Mouse (Mus musculus): ENCODE measurements around the gene Eps8. TPM values are rescaled to one million over a fixed set of nuclear protein-coding genes. Genes with fewer than 3 reads are reported as not detected.

Eps8 gene
- total and polyA plus RNA-seq, 3 experiments, result 0.08 to 0.15 TPM; not detected in 1

DNA sequence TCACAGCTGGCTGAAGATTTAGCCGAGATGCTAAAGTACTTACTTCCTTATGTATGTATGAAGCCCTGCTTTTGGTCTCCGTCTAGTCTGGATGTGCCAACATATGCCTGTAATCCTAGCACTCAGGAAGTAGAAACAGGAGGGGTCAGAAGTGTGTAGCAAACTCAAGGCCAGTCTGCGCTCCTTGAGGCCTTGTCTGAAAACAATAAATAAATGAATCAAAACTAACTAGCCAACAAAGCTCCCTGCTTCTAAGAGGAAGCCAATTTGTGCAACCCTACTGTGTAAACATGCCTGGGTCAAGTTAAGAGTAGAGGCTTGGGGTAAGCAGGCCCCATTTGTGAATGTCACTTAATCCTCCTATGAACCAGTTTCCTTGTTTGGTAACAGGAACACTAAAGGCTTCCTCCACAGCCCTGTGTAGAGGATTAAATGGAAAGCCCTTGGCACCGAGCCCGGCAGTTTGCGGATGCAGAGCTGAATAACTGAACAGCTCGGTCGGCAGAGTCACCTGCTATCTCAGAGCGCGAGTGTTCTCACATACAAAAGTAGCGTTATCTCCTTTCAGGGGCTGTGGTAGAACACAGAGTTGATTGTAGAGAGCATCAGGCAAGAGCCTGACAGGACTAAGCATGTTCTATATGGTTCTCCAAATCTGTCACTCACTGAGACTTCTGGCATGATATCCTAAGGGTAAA is 183.6 kb downstream of the Eps8 start:
- Histone ChIP-seq H3K4me1 (ENCODE audit: control insufficient read depth in 1 of 2, insufficient read depth in 2 of 2, low read length in 2 of 2) (no peaks in the 10 kb centered on the region), H3K9ac (ENCODE audit: control insufficient read depth, low read depth, low read length, poor library complexity, severe bottlenecking) (no peak overlapping the region), H3K9me3 (replicated peaks; ENCODE audit: insufficient read depth, low read length) (no peaks in the 10 kb centered on the region), H3K27me3 (ENCODE audit: control insufficient read depth in 1 of 2, insufficient read depth in 2 of 2, low read length in 2 of 2) (no peaks in the 10 kb centered on the region), H3K4me3 (ENCODE audit: control insufficient read depth in 1 of 2, insufficient read depth in 1 of 2, low read depth in 2 of 2, low read length in 2 of 2) (no peak overlapping the region), H3K79me2 (ENCODE audit: control insufficient read depth, insufficient read depth, low read length, poor library complexity) (no peaks in the 10 kb centered on the region), H3K27ac (ENCODE audit: control insufficient read depth, low read depth, low read length) (no peak overlapping the region), H3K36me3 (ENCODE audit: control insufficient read depth in 1 of 2, insufficient read depth in 2 of 2, low read length in 2 of 2) (no peaks in the 10 kb centered on the region)
- TF ChIP-seq POLR2A (IDR thresholded peaks at IDR 0.05; ENCODE audit: control insufficient read depth in 1 of 2, insufficient read depth in 1 of 2, low read depth in 1 of 2, low read length in 2 of 2, poor library complexity in 1 of 2) (no peak), MYC (IDR thresholded peaks at IDR 0.05; ENCODE audit: low read depth, low read length) (no peak), ZMIZ1 (IDR thresholded peaks at IDR 0.05; ENCODE audit: low read depth, low read length) (no peak), NRF1 (IDR thresholded peaks at IDR 0.05; ENCODE audit: insufficient read depth, low read depth, low read length, poor library complexity, severe bottlenecking) (no peak), GATA1 (IDR thresholded peaks at IDR 0.05; ENCODE audit: low read depth, low read length) (no peak), MAX (IDR thresholded peaks at IDR 0.05; ENCODE audit: low read length) (no peak)
- DNase-seq (ENCODE audit: low read depth, low spot score), result no peak

DNA sequence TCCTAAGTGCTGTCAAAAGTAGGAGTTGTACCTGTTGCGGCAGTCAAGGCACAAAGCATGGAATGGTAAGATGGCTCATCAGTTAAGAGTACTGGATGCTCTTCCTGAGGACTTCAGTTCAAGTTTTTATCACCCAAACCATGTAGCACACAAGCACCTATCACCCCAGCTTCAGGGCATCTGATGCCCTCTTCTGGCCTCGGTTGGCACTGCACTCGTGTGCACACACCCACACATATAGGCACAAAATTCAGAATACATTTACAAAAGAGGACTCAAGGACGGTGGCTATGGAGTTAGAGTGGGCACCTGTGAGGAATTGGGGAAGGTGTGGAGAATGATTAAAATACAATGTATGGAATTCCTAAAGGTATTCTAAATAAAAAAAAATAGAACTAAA is 185.1 kb downstream of the Eps8 start:
- no peak for DNase-seq (ENCODE audit: low read depth, low spot score)
- Histone ChIP-seq H3K4me1 (ENCODE audit: control insufficient read depth in 1 of 2, insufficient read depth in 2 of 2, low read length in 2 of 2) (no peaks in the 10 kb centered on the region), H3K36me3 (ENCODE audit: control insufficient read depth in 1 of 2, insufficient read depth in 2 of 2, low read length in 2 of 2) (no peaks in the 10 kb centered on the region), H3K9me3 (replicated peaks; ENCODE audit: insufficient read depth, low read length) (no peaks in the 10 kb centered on the region), H3K27ac (ENCODE audit: control insufficient read depth, low read depth, low read length) (no peak overlapping the region), H3K9ac (ENCODE audit: control insufficient read depth, low read depth, low read length, poor library complexity, severe bottlenecking) (no peak overlapping the region), H3K27me3 (ENCODE audit: control insufficient read depth in 1 of 2, insufficient read depth in 2 of 2, low read length in 2 of 2) (no peaks in the 10 kb centered on the region), H3K4me3 (ENCODE audit: control insufficient read depth in 1 of 2, insufficient read depth in 1 of 2, low read depth in 2 of 2, low read length in 2 of 2) (no peak overlapping the region), H3K79me2 (ENCODE audit: control insufficient read depth, insufficient read depth, low read length, poor library complexity) (no peaks in the 10 kb centered on the region)
- TF ChIP-seq CTCF (IDR thresholded peaks at IDR 0.05 in 2 of 3, conservative IDR thresholded peaks at IDR 0.05 in 1 of 3; ENCODE audit: control insufficient read depth in 1 of 3, insufficient read depth in 1 of 3, low read depth in 2 of 3, low read length in 3 of 3, poor library complexity in 1 of 3, severe bottlenecking in 1 of 3) (0 out of 6 replicates have a peak, but pooled peaks of 1 of the 3 experiments have one; percentile 18), SIN3A (IDR thresholded peaks at IDR 0.05; ENCODE audit: low read length) (no peak)

DNA sequence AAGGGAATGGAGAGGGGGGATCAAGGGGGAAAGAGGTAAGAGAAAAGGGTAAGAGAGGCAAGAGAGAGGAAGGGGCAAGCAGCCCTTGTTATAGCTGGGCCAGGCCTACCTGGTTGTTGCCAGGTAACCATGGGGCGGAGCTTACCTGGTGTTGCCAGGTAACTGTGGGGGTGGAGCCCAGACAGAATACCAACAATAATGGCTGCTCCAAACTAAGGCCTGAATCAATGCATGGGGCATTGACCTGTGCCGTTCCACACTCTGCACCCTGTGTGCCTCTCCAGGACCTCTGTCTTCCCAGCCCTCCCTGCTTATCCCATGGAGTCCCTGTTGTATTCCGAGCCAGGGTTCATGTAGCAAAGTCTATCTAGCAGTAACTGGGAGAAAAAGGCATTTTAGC is 187.0 kb downstream of the Eps8 start:
- no peaks in the 10 kb centered on the region for H3K27me3 ChIP-seq (ENCODE audit: control insufficient read depth in 1 of 2, insufficient read depth in 2 of 2, low read length in 2 of 2)
- TF ChIP-seq SIN3A (IDR thresholded peaks at IDR 0.05; ENCODE audit: low read length) (no peak), POLR2AphosphoS2 (IDR thresholded peaks at IDR 0.05; ENCODE audit: low read length) (no peak), TBP (IDR thresholded peaks at IDR 0.05; ENCODE audit: low read depth, low read length) (no peak)
- H3K79me2 ChIP-seq (ENCODE audit: control insufficient read depth, insufficient read depth, low read length, poor library complexity), result no peaks in the 10 kb centered on the region
- H3K9me3 ChIP-seq (replicated peaks; ENCODE audit: insufficient read depth, low read length), result no peaks in the 10 kb centered on the region
- H3K4me1 ChIP-seq (ENCODE audit: control insufficient read depth in 1 of 2, insufficient read depth in 2 of 2, low read length in 2 of 2), result no peaks in the 10 kb centered on the region
- no peak for DNase-seq (ENCODE audit: low read depth, low spot score)
- H3K27ac ChIP-seq (ENCODE audit: control insufficient read depth, low read depth, low read length), result no peak overlapping the region
- H3K36me3 ChIP-seq (ENCODE audit: control insufficient read depth in 1 of 2, insufficient read depth in 2 of 2, low read length in 2 of 2), result no peaks in the 10 kb centered on the region
- no peak overlapping the region for H3K9ac ChIP-seq (ENCODE audit: control insufficient read depth, low read depth, low read length, poor library complexity, severe bottlenecking)
- H3K4me3 ChIP-seq (ENCODE audit: control insufficient read depth in 1 of 2, insufficient read depth in 1 of 2, low read depth in 2 of 2, low read length in 2 of 2), result no peak overlapping the region
